Mouse (Mus musculus) heart, embryonic 16.5 days (tissue): Measurements from ENCODE around the gene Olfr411. TPM values are rescaled to one million over a fixed set of nuclear protein-coding genes. Genes with fewer than 3 reads are reported as not detected.
A peak's percentile ranks its signal among the peaks of the same experiment; 100 is the strongest.

Experiments used
- ATAC-seq: fragments of 200-750 bp; cut with Nextera tagmentation; replicated peaks from 2 replicates; pipeline ENCODE4 v1.8.0; 2017; ENCODE audit warnings: moderate number of reproducible peaks; ENCODE audit not compliant: insufficient read depth, low FRiP score; ENCODE audit errors: extremely low read depth
- H3K27ac ChIP-seq: fragments of 300-500 bp; sonication (generic); 2 replicates; pipeline ENCODE4 v1.5.1; 2014; ENCODE audit warnings: mild to moderate bottlenecking, low read length, control low read depth, moderate library complexity
- H3K27me3 ChIP-seq: fragments of 300-500 bp; sonication (generic); 2 replicates; pipeline ENCODE4 v1.6.1; 2014; ENCODE audit warnings: low read length, mixed read lengths; ENCODE audit not compliant: control insufficient read depth, insufficient read depth
- H3K36me3 ChIP-seq: fragments of 300-500 bp; sonication (generic); 2 replicates; pipeline ENCODE4 v1.6.1; 2014; ENCODE audit not compliant: control insufficient read depth, insufficient read depth
- H3K4me1 ChIP-seq: fragments of 300-500 bp; sonication (generic); 2 replicates; pipeline ENCODE4 v1.6.1; 2014; ENCODE audit warnings: low read length, mixed read lengths; ENCODE audit not compliant: control insufficient read depth, insufficient read depth
- H3K4me2 ChIP-seq: fragments of 300-500 bp; sonication (generic); 2 replicates; pipeline ENCODE4 v1.6.1; 2014; ENCODE audit warnings: low read depth, mild to moderate bottlenecking, control low read depth, low read length
- H3K4me3 ChIP-seq: fragments of 300-500 bp; sonication (generic); 2 replicates; pipeline ENCODE4 v1.5.1; 2014; ENCODE audit warnings: mild to moderate bottlenecking, control low read depth, low read length
- H3K9ac ChIP-seq: fragments of 300-500 bp; sonication (generic); 2 replicates; pipeline ENCODE4 v1.6.1; 2014; ENCODE audit warnings: low read length, control low read depth
- H3K9me3 ChIP-seq: fragments of 300-500 bp; sonication (generic); replicated peaks from 2 replicates; pipeline ENCODE4 v1.6.1; 2016; ENCODE audit warnings: low read length; ENCODE audit not compliant: control insufficient read depth
- WGBS: fragments of 180-500 bp; shearing (Covaris S2); extraction: QIAGEN DNeasy Blood & Tissue Kit; methylation state at CpG from one replicate; pipeline ENCODE4 v1.1.7; 2014; 5-methylcytosine and 5-hydroxymethylcytosine counted together
- polyA plus RNA-seq: library from polyadenylated mRNA; unstranded; fragments of >200 nt; fragmentation: Nextera tagmentation; extraction: Ambion mirVana; gene quantifications from 2 replicates; pipeline ENCODE4 v1.2.1, GENCODE M21; 2015

The Olfr411 gene
- polyA plus RNA-seq, result not detected in 2 replicates

DNA sequence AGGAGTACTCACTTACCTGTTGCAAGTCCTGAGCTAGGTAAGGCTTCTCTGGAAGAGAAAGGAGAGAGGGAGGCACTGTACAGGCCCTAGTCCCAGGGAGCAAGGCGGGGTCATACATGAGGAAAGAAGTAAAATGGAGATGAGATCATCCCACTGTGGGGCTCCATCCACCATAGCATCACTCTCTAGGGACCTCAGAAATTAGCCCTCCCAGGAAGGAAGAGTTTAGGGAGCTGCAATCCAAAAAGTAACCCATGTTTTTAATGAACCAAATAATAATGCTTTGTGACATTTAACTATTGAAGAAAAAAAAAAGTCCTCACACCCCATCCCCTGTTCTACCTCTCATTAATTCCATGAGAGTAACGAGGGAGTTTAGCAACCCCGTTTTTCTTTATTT is at the start of gene Olfr411:
Gene Olfr411 (minus strand): TSS at position 101 of the 400 bp plus-strand sequence.
- Histone ChIP-seq H3K9ac (no peak within 1 kb of the TSS), H3K9me3 (no peaks in the 10 kb centered on the region), H3K4me1 (no peaks in the 10 kb centered on the region), H3K4me2 (no peak within 1 kb of the TSS), H3K27me3 (no peaks in the 10 kb centered on the region), H3K36me3 (no peaks in the 10 kb centered on the region), H3K27ac (no peak within 1 kb of the TSS), H3K4me3 (no peak within 1 kb of the TSS)
- 84% methylated on average over 3 of the region's 3 CpGs for WGBS
- ATAC-seq, result no peak

DNA sequence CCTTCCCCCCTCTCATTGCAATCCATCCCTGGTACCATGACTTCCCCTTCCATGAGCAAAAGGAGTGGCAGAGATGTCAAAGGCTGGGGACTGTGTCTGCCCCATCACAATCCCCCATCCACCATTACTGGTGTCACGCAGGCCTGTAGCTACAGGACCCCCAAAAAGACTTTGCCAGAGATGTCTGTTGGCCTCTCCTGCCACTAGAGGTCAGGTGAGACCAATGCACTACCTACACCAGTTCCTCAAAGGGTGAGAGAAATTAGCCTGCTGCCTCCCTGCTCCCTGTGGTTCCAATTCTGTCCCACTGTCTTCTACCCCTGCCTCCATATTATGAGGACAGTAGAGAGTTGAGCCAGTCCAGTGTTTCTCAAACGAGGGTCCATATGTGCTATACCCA is 49.7 kb upstream of the Olfr411 start:
- H3K4me2 ChIP-seq, result no peak overlapping the region
- H3K4me1 ChIP-seq, result 0 out of 2 replicates have a peak, but pooled peaks cover 6% of the 10 kb centered on the region
- H3K9ac ChIP-seq, result no peak overlapping the region
- no peaks in the 10 kb centered on the region for H3K36me3 ChIP-seq
- H3K4me3 ChIP-seq, result no peak overlapping the region
- no peaks in the 10 kb centered on the region for H3K9me3 ChIP-seq
- WGBS, result 47% methylated on average over 2 of the region's 2 CpGs
- H3K27me3 ChIP-seq, result no peaks in the 10 kb centered on the region
- H3K27ac ChIP-seq, result no peak overlapping the region
- ATAC-seq, result peak; percentile 26; the same call in 1 of the 2 replicates

DNA sequence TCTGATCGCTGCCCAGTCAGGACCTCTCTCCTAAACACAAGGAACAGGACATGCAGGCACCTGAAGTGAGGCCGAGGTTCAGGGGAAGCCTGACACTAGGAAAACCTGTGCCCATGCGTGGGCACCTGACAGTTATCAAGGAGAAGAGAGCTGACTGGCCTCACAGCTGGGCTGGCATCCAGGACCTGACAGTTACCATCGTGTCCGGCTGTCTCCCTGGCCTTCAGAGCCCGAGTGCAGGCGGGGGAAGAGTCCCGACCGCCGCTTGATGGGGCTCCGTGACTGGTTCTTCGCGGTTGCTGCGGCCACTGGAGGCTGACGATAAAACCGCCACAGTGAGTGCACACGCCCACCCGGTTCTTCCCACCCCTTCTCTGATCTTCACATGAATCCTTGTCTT is 43.1 kb upstream of the Olfr411 start:
- ATAC-seq, result no peak
- WGBS, result 77% methylated on average over 18 of the region's 18 CpGs

DNA sequence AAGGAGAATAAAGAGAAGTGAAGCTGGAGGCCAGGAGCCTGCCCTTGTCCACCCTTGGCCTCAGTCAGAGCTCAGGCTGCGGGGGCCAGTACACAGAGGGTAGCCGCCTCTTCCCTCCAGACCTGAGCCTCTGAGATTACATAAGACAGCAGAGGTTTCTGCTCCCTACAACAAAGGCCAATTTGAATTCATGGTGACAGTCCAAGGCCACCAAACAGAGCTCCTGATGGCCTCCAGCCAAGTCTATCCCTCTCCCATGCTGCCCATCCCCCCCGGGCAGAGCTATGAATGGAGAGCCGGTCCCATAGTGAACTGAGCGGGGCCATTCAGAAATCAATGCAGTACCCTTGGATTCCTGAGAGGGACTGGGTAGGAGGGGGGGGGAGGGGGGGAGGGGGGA is 41.0 kb upstream of the Olfr411 start:
- Histone ChIP-seq H3K9me3 (no peaks in the 10 kb centered on the region), H3K27me3 (no peaks in the 10 kb centered on the region), H3K4me2 (no peak overlapping the region), H3K4me1 (peaks cover 9% of the 10 kb centered on the region), H3K36me3 (no peaks in the 10 kb centered on the region; the same call in 1 of the 2 replicates), H3K27ac (no peak overlapping the region), H3K4me3 (no peak overlapping the region), H3K9ac (no peak overlapping the region)
- peak; percentile 24; the same call in 1 of the 2 replicates for ATAC-seq
- WGBS, result 40% methylated on average over 5 of the region's 5 CpGs

More for the DNA sequence above, 43.1 kb upstream of the Olfr411 start:
- Histone ChIP-seq H3K4me2 (no peak overlapping the region), H3K9ac (no peak overlapping the region), H3K9me3 (no peaks in the 10 kb centered on the region), H3K4me3 (no peak overlapping the region), H3K27me3 (no peaks in the 10 kb centered on the region), H3K27ac (no peak overlapping the region), H3K4me1 (peaks cover 9% of the 10 kb centered on the region), H3K36me3 (no peaks in the 10 kb centered on the region; the same call in 1 of the 2 replicates)

DNA sequence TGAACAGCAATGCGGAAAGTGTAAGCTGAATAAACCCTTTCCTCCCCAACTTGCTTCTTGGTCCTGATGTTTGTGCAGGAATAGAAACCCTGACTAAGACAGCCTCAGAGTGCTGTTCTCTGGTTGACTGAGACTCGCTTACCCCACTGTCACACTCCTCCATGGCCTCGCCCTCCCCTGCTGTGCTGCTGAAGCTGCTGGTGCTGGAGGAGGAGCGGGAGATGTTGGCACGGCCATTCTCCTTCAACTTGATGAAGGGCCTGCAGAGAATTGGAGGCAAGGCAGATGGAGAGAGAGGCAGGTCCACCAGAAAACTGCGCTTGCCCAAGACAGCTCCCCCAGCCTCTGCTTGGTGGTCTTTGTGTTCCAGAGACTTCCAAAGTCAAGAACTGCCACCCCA is 40.5 kb upstream of the Olfr411 start:
- Histone ChIP-seq H3K27me3 (no peaks in the 10 kb centered on the region), H3K36me3 (no peaks in the 10 kb centered on the region; the same call in 1 of the 2 replicates), H3K4me2 (no peak overlapping the region), H3K27ac (no peak overlapping the region), H3K9ac (no peak overlapping the region), H3K4me1 (peaks cover 9% of the 10 kb centered on the region), H3K4me3 (no peak overlapping the region), H3K9me3 (no peaks in the 10 kb centered on the region)
- 78% methylated on average over 6 of the region's 6 CpGs for whole genome bisulfite sequencing
- ATAC-seq, result no peak

DNA sequence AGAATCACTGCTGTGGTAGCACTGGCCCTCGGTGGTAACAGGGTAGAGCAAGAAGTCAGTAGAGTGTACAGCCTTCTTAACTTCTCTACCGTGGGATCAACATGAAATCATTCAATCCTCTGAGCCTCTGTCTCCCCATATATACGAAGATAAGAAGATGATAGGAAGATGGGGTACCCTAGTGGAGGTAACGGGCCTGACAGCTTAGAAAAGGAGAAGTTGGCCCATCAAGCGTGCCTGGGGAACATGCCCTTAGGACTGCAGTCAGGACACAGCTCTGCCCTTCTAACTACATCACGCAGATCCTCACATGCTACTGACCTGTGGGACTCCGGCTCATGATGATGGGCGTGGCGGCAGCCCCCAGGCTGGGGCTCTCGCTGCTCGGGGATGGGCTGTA is 39.4 kb upstream of the Olfr411 start:
- Histone ChIP-seq H3K9me3 (no peaks in the 10 kb centered on the region), H3K4me1 (peaks cover 9% of the 10 kb centered on the region), H3K27ac (no peak overlapping the region), H3K4me2 (no peak overlapping the region), H3K27me3 (no peaks in the 10 kb centered on the region), H3K4me3 (no peak overlapping the region), H3K36me3 (no peaks in the 10 kb centered on the region; the same call in 1 of the 2 replicates), H3K9ac (no peak overlapping the region)
- no peak for ATAC-seq
- WGBS, result 86% methylated on average over 11 of the region's 11 CpGs

DNA sequence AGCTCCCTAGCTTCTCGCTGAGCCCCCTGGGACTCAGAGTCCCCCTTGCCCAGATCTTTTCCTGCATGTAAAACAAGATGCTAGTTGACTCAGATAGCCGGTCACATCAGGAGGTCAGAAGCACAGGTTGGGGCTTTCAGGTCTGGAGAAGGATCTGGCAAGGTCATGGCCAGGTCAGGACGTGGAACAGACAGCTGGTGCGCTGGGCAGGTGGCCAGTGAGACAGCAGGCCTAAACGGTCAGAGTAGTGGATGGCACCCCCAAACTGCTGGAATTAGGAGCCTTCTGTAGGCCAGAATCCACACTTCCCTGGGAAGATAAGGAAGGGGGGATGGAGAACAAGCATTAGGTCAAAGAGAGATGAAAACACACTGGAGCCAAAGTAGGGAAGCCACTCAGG is 34.8 kb upstream of the Olfr411 start:
- Histone ChIP-seq H3K4me2 (no peak overlapping the region), H3K27me3 (no peaks in the 10 kb centered on the region), H3K27ac (no peak overlapping the region), H3K4me3 (no peak overlapping the region), H3K9ac (no peak overlapping the region), H3K9me3 (no peaks in the 10 kb centered on the region), H3K4me1 (peaks cover 9% of the 10 kb centered on the region), H3K36me3 (no peaks in the 10 kb centered on the region; the same call in 1 of the 2 replicates)
- ATAC-seq, result 0 out of 2 replicates have a peak, but pooled peaks have one; percentile 12
- 56% methylated on average over 5 of the region's 5 CpGs for WGBS

DNA sequence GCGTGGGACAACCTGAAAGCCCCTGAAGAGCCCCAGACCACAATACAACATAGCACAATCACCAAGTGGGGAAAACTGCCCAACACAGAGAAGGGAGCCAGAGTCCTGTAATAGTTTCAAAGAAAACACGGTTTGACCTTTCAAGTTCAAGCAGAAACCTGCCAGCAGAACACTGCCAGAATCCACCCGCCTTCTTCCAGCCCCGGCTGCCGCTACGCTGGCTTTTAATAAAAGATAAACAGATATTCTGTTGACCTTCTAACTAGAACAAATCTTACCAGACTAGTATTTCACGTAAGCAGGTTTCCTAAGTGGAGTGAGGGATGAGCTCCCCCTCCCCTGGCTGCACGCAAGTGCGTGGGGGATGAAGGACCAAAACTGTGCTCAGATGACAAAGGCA is 33.2 kb upstream of the Olfr411 start:
- Histone ChIP-seq H3K4me1 (peaks cover 9% of the 10 kb centered on the region), H3K9me3 (no peaks in the 10 kb centered on the region), H3K4me3 (no peak overlapping the region), H3K27ac (no peak overlapping the region), H3K36me3 (no peaks in the 10 kb centered on the region), H3K4me2 (no peak overlapping the region), H3K27me3 (no peaks in the 10 kb centered on the region), H3K9ac (no peak overlapping the region)
- 56% methylated on average over 9 of the region's 9 CpGs for WGBS
- no peak for ATAC-seq

DNA sequence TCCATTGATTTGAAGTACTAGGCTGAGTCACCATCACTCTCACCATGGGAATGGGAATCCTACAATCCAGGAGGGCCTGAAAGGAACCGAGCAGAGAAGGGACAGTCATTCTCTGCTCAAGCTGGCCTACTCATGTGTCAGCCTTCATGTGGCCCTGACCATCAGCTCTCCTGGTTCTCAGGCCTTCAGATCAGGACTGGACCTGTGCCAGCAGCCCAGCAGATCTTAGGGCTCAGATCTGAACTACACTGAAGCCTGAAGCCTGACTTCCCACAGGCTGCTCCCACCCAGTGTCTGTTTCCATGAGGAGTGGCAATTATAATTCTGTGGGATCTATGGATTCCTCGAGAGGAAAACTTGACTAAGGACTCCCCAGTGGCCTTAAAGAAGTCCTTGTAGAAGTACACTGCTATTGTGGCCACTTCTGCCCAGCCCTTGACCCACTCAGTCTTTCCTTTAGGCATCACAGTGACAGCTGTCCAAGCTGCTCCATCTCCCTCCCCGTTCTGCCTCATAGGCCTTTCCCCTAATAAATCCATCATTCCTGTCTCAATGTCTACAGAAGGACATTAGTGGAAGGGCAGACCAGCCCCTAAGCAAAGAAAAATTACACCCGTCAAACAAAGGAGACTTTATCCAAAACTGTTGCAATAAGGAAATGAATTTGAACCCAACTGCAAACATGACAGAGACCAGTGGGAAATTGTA is 26.9 kb upstream of the Olfr411 start:
- 52% methylated on average over 4 of the region's 4 CpGs for WGBS
- Histone ChIP-seq H3K36me3 (no peaks in the 10 kb centered on the region), H3K27ac (no peak overlapping the region), H3K4me2 (no peak overlapping the region), H3K4me1 (no peaks in the 10 kb centered on the region), H3K27me3 (no peaks in the 10 kb centered on the region; the same call in 1 of the 2 replicates), H3K9ac (no peak overlapping the region), H3K4me3 (no peak overlapping the region), H3K9me3 (no peaks in the 10 kb centered on the region)
- no peak for ATAC-seq
